Mouse (Mus musculus): ENCODE data around the gene Tmem243.
"Not testable (repeated sequence)": the region's sequence is repeated elsewhere in the genome, so short reads cannot be mapped to it uniquely, and the experiment has no call there.

The Tmem243 gene

DNA sequence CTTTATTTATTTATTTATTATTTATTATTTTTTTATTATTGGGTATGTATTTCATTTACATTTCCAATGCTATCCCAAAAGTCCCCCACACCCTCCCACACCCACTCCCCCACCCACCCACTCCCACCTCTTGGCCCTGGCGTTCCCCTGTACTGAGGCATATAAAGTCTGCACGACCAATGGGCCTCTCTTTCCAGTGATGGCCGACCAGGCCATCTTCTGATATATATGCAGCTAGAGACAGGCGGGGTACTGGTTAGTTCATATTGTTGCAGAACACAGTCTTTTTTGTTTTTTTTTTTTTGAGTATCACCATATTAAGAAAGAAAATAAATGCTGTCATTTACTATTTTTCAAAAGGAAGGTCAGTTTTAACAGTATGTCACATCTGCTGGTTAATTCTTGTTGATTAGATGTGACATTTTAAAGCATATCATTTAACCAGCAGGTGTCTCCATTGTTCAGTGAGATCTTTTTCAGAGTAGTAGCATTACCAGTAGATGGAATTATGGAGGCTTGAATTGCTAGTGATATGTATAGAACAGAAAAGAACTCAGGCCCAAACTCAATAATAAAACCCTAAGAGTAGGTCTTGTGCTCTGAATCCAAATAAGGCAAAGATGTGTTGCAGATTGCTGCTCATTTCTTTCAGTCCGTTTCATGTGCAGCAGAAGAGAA, 69.0 kb downstream of the Tmem243 start:
- DNase-seq (ENCODE audit: low read depth, low spot score): not testable (repeated sequence)

DNA sequence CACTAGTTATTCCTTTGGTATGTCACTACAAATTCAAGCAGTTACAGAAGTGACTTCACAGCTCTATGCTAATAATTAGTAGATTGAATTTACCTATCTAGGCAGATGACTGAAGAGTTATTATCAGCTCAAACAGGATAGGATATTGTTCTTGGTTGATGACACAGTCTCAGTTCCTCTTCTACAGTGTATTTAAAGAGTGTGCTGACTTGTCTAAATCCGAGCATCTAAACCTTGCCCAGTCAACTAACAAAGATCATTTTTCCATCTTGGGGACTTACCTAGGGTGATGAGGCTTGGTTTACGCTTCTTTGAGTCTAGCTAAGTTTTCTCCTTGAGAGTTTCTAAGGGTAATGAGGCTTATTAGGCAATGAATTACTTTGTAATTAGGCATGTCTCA, 72.8 kb downstream of the Tmem243 start:
- DNase-seq (ENCODE audit: low read depth, low spot score): no peak

DNA sequence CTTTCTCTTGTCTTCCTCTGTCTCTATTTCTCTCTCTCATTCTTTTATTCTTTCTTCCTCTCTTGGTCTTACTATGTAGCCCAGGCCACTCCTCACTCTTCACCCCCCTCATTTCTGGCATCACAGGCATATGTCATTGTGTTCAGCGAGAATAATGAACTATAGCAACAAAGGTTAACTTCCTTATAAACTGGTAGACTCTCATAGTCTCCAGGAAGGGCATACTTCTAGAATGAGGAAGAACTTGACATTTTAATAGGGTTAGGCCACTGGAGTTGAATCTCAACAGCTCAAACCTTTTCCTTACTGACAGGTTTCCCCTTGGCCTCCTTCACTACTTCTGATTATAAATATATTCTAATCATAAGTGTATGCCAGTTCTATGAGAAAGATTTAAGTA, 86.0 kb downstream of the Tmem243 start:
- DNase-seq (ENCODE audit: low read depth, low spot score): no peak

Measured in ZHBTc4 (cell line).